Mouse (Mus musculus) E14TG2a.4 (cell line): ENCODE measurements around the gene Bsg.

Experiments
- CTCF ChIP-seq: conservative IDR thresholded peaks from 2 replicates; pipeline ENCODE4 v1.5.1; 2014; ENCODE audit warnings: low read length
- POU5F1 ChIP-seq: IDR thresholded peaks from 2 replicates; pipeline ENCODE4 v1.6.1; 2014; ENCODE audit warnings: low read length, borderline replicate concordance

DNA sequence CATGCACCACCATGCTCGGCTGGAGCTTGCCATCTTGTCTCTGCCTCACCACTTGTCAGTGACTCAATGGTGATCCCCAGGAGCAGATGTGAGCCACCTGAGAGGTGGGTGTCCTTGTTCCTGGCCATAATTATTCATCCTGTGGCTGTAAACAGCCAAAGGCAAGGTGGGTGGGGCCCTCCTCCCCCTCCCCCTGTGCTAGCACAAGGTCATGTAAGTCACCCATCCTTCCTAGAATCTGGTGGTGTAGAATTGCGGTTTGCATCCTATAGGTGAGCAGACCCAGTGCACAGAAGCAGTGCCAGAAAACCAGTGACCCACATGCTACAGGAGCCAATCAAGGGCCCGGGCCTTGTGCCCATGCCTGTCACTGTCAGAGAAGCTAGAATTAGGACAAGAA lies 31.2 kb upstream of the Bsg start:
- TF ChIP-seq CTCF (no peak), POU5F1 (no peak)
